Mouse (Mus musculus) MEL (cell line): ENCODE measurements at regions not wholly inside any gene's neighbourhood (a gene's known extent, or its start where the extent isn't known, plus 50 kb on each side); places are given as distances from the start of the nearest gene placed in this dataset.

ENCODE experiments used
- DNase-seq: peaks from one replicate; pipeline ENCODE4 v3.0.0; 2011; ENCODE audit warnings: low read depth, low spot score
- H3K27ac ChIP-seq: 2 replicates; pipeline ENCODE4 v1.5.1; 2012; ENCODE audit warnings: low read depth, mild to moderate bottlenecking, control low read depth, low read length, moderate library complexity; ENCODE audit not compliant: control insufficient read depth
- H3K27me3 ChIP-seq, 2 experiments: fragments of 150-350 bp in 1 of 2; sonication (generic) in 1 of 2; 2 replicates each; pipeline ENCODE4 v1.6.1; 2012; ENCODE audit warnings: low read length in 2 of 2, mild to moderate bottlenecking in 2 of 2, improper control_type of control experiment in 1 of 2, moderate library complexity in 1 of 2; ENCODE audit not compliant: insufficient read depth in 2 of 2, control insufficient read depth in 1 of 2
- H3K36me3 ChIP-seq, 2 experiments: 2 replicates each; pipeline ENCODE4 v1.6.1; 2012 to 2014; ENCODE audit warnings: low read length in 2 of 2, improper control_type of control experiment in 1 of 2, inconsistent platforms in 1 of 2, mild to moderate bottlenecking in 1 of 2; ENCODE audit not compliant: insufficient read depth in 2 of 2, control insufficient read depth in 1 of 2
- H3K4me1 ChIP-seq, 2 experiments: fragments of 150-350 bp in 1 of 2; sonication (generic) in 1 of 2; 2 replicates each; pipeline ENCODE4 v1.6.1; 2012; ENCODE audit warnings: low read length in 2 of 2, improper control_type of control experiment in 1 of 2, mild to moderate bottlenecking in 1 of 2; ENCODE audit not compliant: insufficient read depth in 2 of 2, control insufficient read depth in 1 of 2
- H3K4me3 ChIP-seq, 2 experiments: fragments of 150-350 bp in 1 of 2; sonication (generic) in 1 of 2; 2 replicates each; pipeline ENCODE4 v1.5.1; 2012; ENCODE audit warnings: low read depth in 2 of 2, low read length in 2 of 2, mild to moderate bottlenecking in 2 of 2, moderate library complexity in 2 of 2, control low read depth in 1 of 2, improper control_type of control experiment in 1 of 2; ENCODE audit not compliant: control insufficient read depth in 1 of 2, insufficient read depth in 1 of 2
- H3K79me2 ChIP-seq: 2 replicates; pipeline ENCODE4 v1.6.1; 2012; ENCODE audit warnings: mild to moderate bottlenecking, low read length, moderate library complexity; ENCODE audit not compliant: control insufficient read depth, poor library complexity, insufficient read depth
- H3K9ac ChIP-seq: 2 replicates; pipeline ENCODE4 v1.6.1; 2012; ENCODE audit warnings: low read depth, mild to moderate bottlenecking, control low read depth, low read length, moderate library complexity; ENCODE audit not compliant: control insufficient read depth, poor library complexity, severe bottlenecking
- H3K9me3 ChIP-seq: fragments of 150-350 bp; sonication (generic); replicated peaks from 2 replicates; pipeline ENCODE4 v1.6.1; 2012; ENCODE audit warnings: mild to moderate bottlenecking, low read length, improper control_type of control experiment, moderate library complexity; ENCODE audit not compliant: insufficient read depth
- CHD1 ChIP-seq: IDR thresholded peaks from 2 replicates; pipeline ENCODE4 v1.6.1; 2012; ENCODE audit warnings: low read depth, mild to moderate bottlenecking, inconsistent platforms, low read length, improper control_type of control experiment
- CTCF ChIP-seq, 3 experiments: IDR thresholded peaks in 2 of 3; conservative IDR thresholded peaks in 1 of 3; 2 replicates each; pipeline ENCODE4 v1.5.1; 2011 to 2012; ENCODE audit warnings: low read length in 3 of 3, low read depth in 2 of 3, mild to moderate bottlenecking in 2 of 3, improper control_type of control experiment in 1 of 3, inconsistent platforms in 1 of 3, mixed read lengths in 1 of 3, moderate library complexity in 1 of 3; ENCODE audit not compliant: control insufficient read depth in 1 of 3, insufficient read depth in 1 of 3, poor library complexity in 1 of 3, severe bottlenecking in 1 of 3
- E2F4 ChIP-seq: IDR thresholded peaks from 2 replicates; pipeline ENCODE4 v1.6.1; 2011; ENCODE audit warnings: low read depth, low read length, improper control_type of control experiment, borderline replicate concordance
- EP300 ChIP-seq, 2 experiments: IDR thresholded peaks; 2 replicates each; pipeline ENCODE4 v1.6.1; 2011; ENCODE audit warnings: improper control_type of control experiment in 2 of 2, low read length in 2 of 2, low read depth in 1 of 2, mild to moderate bottlenecking in 1 of 2
- GABPA ChIP-seq: IDR thresholded peaks from 2 replicates; pipeline ENCODE4 v1.6.1; 2012; ENCODE audit warnings: low read depth, mild to moderate bottlenecking, inconsistent platforms, low read length, improper control_type of control experiment, moderate library complexity
- GATA1 ChIP-seq: IDR thresholded peaks from 2 replicates; pipeline ENCODE4 v1.6.1; 2011; ENCODE audit warnings: low read depth, low read length, improper control_type of control experiment
- HCFC1 ChIP-seq: IDR thresholded peaks from 2 replicates; pipeline ENCODE4 v1.6.1; 2012; ENCODE audit warnings: low read depth, mild to moderate bottlenecking, inconsistent platforms, low read length, improper control_type of control experiment, moderate library complexity
- JUND ChIP-seq: IDR thresholded peaks from 2 replicates; pipeline ENCODE4 v1.6.1; 2011; ENCODE audit warnings: low read depth, mild to moderate bottlenecking, improper control_type of control experiment, low read length
- KAT2A ChIP-seq: conservative IDR thresholded peaks from 2 replicates; pipeline ENCODE4 v1.6.1; 2012; ENCODE audit warnings: low read depth, low read length, improper control_type of control experiment, inconsistent platforms
- MAX ChIP-seq: IDR thresholded peaks from 2 replicates; pipeline ENCODE4 v1.6.1; 2011; ENCODE audit warnings: low read length, improper control_type of control experiment
- MXI1 ChIP-seq: IDR thresholded peaks from 2 replicates; pipeline ENCODE4 v1.6.1; 2011; ENCODE audit warnings: mild to moderate bottlenecking, low read depth, low read length, improper control_type of control experiment
- MYB ChIP-seq: IDR thresholded peaks from 2 replicates; pipeline ENCODE4 v1.6.1; 2011; ENCODE audit warnings: mild to moderate bottlenecking, low read depth, low read length, improper control_type of control experiment
- MYC ChIP-seq: IDR thresholded peaks from 2 replicates; pipeline ENCODE4 v1.6.1; 2011; ENCODE audit warnings: low read depth, mild to moderate bottlenecking, low read length, improper control_type of control experiment, moderate library complexity
- NELFE ChIP-seq: IDR thresholded peaks from 2 replicates; pipeline ENCODE4 v1.6.1; 2011; ENCODE audit warnings: low read depth, low read length, improper control_type of control experiment
- POLR2A ChIP-seq, 2 experiments: IDR thresholded peaks; 2 replicates each; pipeline ENCODE4 v1.6.1; 2011 to 2012; ENCODE audit warnings: low read length in 2 of 2, mild to moderate bottlenecking in 2 of 2, control low read depth in 1 of 2, improper control_type of control experiment in 1 of 2, low read depth in 1 of 2, moderate library complexity in 1 of 2; ENCODE audit not compliant: control insufficient read depth in 1 of 2, insufficient read depth in 1 of 2, poor library complexity in 1 of 2
- POLR2AphosphoS2 ChIP-seq: IDR thresholded peaks from 2 replicates; pipeline ENCODE4 v1.6.1; 2011; ENCODE audit warnings: low read length, improper control_type of control experiment
- POLR2AphosphoS5 ChIP-seq: IDR thresholded peaks from 2 replicates; pipeline ENCODE4 v1.6.1; 2012; ENCODE audit warnings: low read depth, borderline replicate concordance, mild to moderate bottlenecking, inconsistent platforms, low read length, moderate library complexity, mixed read lengths
- SIN3A ChIP-seq: IDR thresholded peaks from 2 replicates; pipeline ENCODE4 v1.6.1; 2012; ENCODE audit warnings: low read length, improper control_type of control experiment, inconsistent platforms
- SMC3 ChIP-seq: IDR thresholded peaks from 2 replicates; pipeline ENCODE4 v1.6.1; 2011; ENCODE audit warnings: low read depth, low read length, improper control_type of control experiment
- TBP ChIP-seq: IDR thresholded peaks from 2 replicates; pipeline ENCODE4 v1.8.0; 2011; ENCODE audit warnings: low read depth, low read length, improper control_type of control experiment
- UBTF ChIP-seq: IDR thresholded peaks from 2 replicates; pipeline ENCODE4 v1.6.1; 2012; ENCODE audit warnings: low read depth, mild to moderate bottlenecking, inconsistent platforms, low read length, improper control_type of control experiment, moderate library complexity, borderline replicate concordance; ENCODE audit not compliant: insufficient read depth
- USF2 ChIP-seq, 2 experiments: IDR thresholded peaks; 2 replicates each; pipeline ENCODE4 v1.6.1; 2011 to 2012; ENCODE audit warnings: improper control_type of control experiment in 2 of 2, low read length in 2 of 2, borderline replicate concordance in 1 of 2, inconsistent platforms in 1 of 2, low read depth in 1 of 2, mild to moderate bottlenecking in 1 of 2; ENCODE audit not compliant: insufficient read depth in 1 of 2
- ZC3H11A ChIP-seq: IDR thresholded peaks from 2 replicates; pipeline ENCODE4 v1.6.1; 2012; ENCODE audit warnings: low read depth, mild to moderate bottlenecking, inconsistent platforms, low read length, improper control_type of control experiment

- no peaks in the 10 kb centered on the region for H3K4me1 ChIP-seq
- TF ChIP-seq MAX = no peak
- TF ChIP-seq SMC3 = no peak
- TF ChIP-seq TBP = no peak
- no peak for TF ChIP-seq MYC
- no peak for DNase-seq
Measured at GRCm38 (mm10) chr8:28117997-28118778, 670.7 kb downstream of the Poteg start.

GRCm38 (mm10) chr8:28125021-28125420 lies 677.6 kb downstream of the Poteg start:
- H3K79me2 ChIP-seq = no peaks in the 10 kb centered on the region
- no peak for DNase-seq
- H3K27me3 ChIP-seq = no peaks in the 10 kb centered on the region
- H3K36me3 ChIP-seq = no peaks in the 10 kb centered on the region
- H3K27ac ChIP-seq = no peak overlapping the region
- H3K9me3 ChIP-seq = no peaks in the 10 kb centered on the region
- TF ChIP-seq MAX = no peak
- TF ChIP-seq CHD1 = no peak
- TF ChIP-seq, all 39 proteins: peak for 0
- no peak overlapping the region for H3K9ac ChIP-seq
- H3K4me1 ChIP-seq = no peaks in the 10 kb centered on the region
- H3K4me3 ChIP-seq = no peak overlapping the region

More at GRCm38 (mm10) chr8:28117997-28118778, 670.7 kb downstream of the Poteg start:
- H3K36me3 ChIP-seq = no peaks in the 10 kb centered on the region
- no peaks in the 10 kb centered on the region for H3K9me3 ChIP-seq
- H3K4me3 ChIP-seq = no peak overlapping the region
- H3K27ac ChIP-seq = no peak overlapping the region
- no peaks in the 10 kb centered on the region for H3K27me3 ChIP-seq
- H3K9ac ChIP-seq = no peak overlapping the region
- no peaks in the 10 kb centered on the region for H3K79me2 ChIP-seq

GRCm38 (mm10) chr8:28141916-28142315 lies 694.4 kb downstream of the Poteg start:
- no peak overlapping the region for H3K9ac ChIP-seq
- no peaks in the 10 kb centered on the region for H3K4me1 ChIP-seq
- DNase-seq = no peak
- no peaks in the 10 kb centered on the region for H3K36me3 ChIP-seq
- no peak overlapping the region for H3K4me3 ChIP-seq
- H3K27ac ChIP-seq = no peak overlapping the region
- no peaks in the 10 kb centered on the region for H3K27me3 ChIP-seq
- no peaks in the 10 kb centered on the region for H3K79me2 ChIP-seq
- H3K9me3 ChIP-seq = no peaks in the 10 kb centered on the region
- TF ChIP-seq SIN3A (no peak), HCFC1 (no peak), ZC3H11A (no peak), MYC (no peak), JUND (no peak), USF2 (IDR thresholded peaks at IDR 0.05; ENCODE audit: borderline replicate concordance in 1 of 2, insufficient read depth in 1 of 2, low read depth in 1 of 2, low read length in 2 of 2) (no peak), TBP (no peak), NELFE (no peak), MYB (no peak), E2F4 (no peak), MXI1 (no peak), EP300 (IDR thresholded peaks at IDR 0.05; ENCODE audit: low read depth in 1 of 2, low read length in 2 of 2) (no peak), POLR2A (IDR thresholded peaks at IDR 0.05; ENCODE audit: control insufficient read depth in 1 of 2, insufficient read depth in 1 of 2, low read depth in 1 of 2, low read length in 2 of 2, poor library complexity in 1 of 2) (no peak), POLR2AphosphoS2 (no peak), UBTF (no peak), POLR2AphosphoS5 (no peak), KAT2A (no peak), GABPA (no peak), CTCF (IDR thresholded peaks at IDR 0.05 in 2 of 3, conservative IDR thresholded peaks at IDR 0.05 in 1 of 3; ENCODE audit: control insufficient read depth in 1 of 3, insufficient read depth in 1 of 3, low read depth in 2 of 3, low read length in 3 of 3, poor library complexity in 1 of 3, severe bottlenecking in 1 of 3) (no peak), GATA1 (no peak)
- TF ChIP-seq, all 39 proteins: peak for 0
